Mouse (Mus musculus) limb, embryonic 13.5 days (tissue): ENCODE measurements around the gene Ubtf. TPM values are rescaled to one million over a fixed set of nuclear protein-coding genes. Genes with fewer than 3 reads are reported as not detected.

ENCODE experiments used
- ATAC-seq: fragments of 200-750 bp; cut with Nextera tagmentation; 2 replicates; pipeline ENCODE4 v1.8.0; 2017; ENCODE audit warnings: low read depth, moderate number of reproducible peaks, moderate TSS enrichment; ENCODE audit not compliant: low FRiP score
- H3K27ac ChIP-seq: fragments of 300-500 bp; sonication (generic); 2 replicates; pipeline ENCODE4 v1.5.1; 2015; ENCODE audit warnings: inconsistent platforms, mild to moderate bottlenecking, moderate library complexity
- H3K27me3 ChIP-seq: fragments of 300-500 bp; sonication (generic); 2 replicates; pipeline ENCODE4 v1.6.1; 2015; ENCODE audit warnings: mild to moderate bottlenecking, inconsistent platforms
- H3K36me3 ChIP-seq: fragments of 300-500 bp; sonication (generic); 2 replicates; pipeline ENCODE4 v1.6.1; 2015; ENCODE audit warnings: inconsistent platforms, mild to moderate bottlenecking, moderate library complexity
- H3K4me1 ChIP-seq: fragments of 300-500 bp; sonication (generic); 2 replicates; pipeline ENCODE4 v1.6.1; 2015; ENCODE audit warnings: inconsistent platforms
- H3K4me2 ChIP-seq: fragments of 300-500 bp; sonication (generic); replicated peaks from 2 replicates; pipeline ENCODE4 v1.6.1; 2015; ENCODE audit warnings: inconsistent platforms, mild to moderate bottlenecking, moderate library complexity
- H3K4me3 ChIP-seq: fragments of 300-500 bp; sonication (generic); 2 replicates; pipeline ENCODE4 v1.5.1; 2015; ENCODE audit warnings: moderate library complexity, mild to moderate bottlenecking, inconsistent platforms
- H3K9ac ChIP-seq: fragments of 300-500 bp; sonication (generic); 2 replicates; pipeline ENCODE4 v1.6.1; 2015; ENCODE audit warnings: mild to moderate bottlenecking, inconsistent platforms
- H3K9me3 ChIP-seq: fragments of 300-500 bp; sonication (generic); 2 replicates; pipeline ENCODE4 v1.6.1; 2016; ENCODE audit warnings: inconsistent platforms
- WGBS: fragments of 180-500 bp; shearing (Covaris S2); methylation state at CpG from one replicate; pipeline ENCODE4 v1.1.7; 2015; 5-methylcytosine and 5-hydroxymethylcytosine counted together
- polyA plus RNA-seq: library from polyadenylated mRNA; unstranded; fragments of >200 nt; fragmentation: Nextera tagmentation; extraction: Ambion mirVana; gene quantifications from 2 replicates; pipeline ENCODE4 v1.2.1, GENCODE M21; 2015

Ubtf gene
- polyA plus RNA-seq, 1 experiment from 2014 or later, result 85.9 TPM

- WGBS, result 6% methylated on average over 14 of the region's 14 CpGs
- H3K27me3 ChIP-seq, result no peaks in the 10 kb centered on the region
- H3K9me3 ChIP-seq, result no peaks in the 10 kb centered on the region
- peaks cover 44% of the 10 kb centered on the region for H3K36me3 ChIP-seq
- peak overlapping the region; percentile 100 for H3K9ac ChIP-seq
- ATAC-seq, result no peak
- H3K4me2 ChIP-seq, result peak overlapping the region; percentile 75
- H3K27ac ChIP-seq, result peak overlapping the region; percentile 99
- H3K4me1 ChIP-seq, result peaks cover 29% of the 10 kb centered on the region
- H3K4me3 ChIP-seq, result peak overlapping the region; percentile 100
Observed at GRCm38 (mm10) chr11:102315690-102316571, 3.6 kb downstream of the Ubtf start.

DNA sequence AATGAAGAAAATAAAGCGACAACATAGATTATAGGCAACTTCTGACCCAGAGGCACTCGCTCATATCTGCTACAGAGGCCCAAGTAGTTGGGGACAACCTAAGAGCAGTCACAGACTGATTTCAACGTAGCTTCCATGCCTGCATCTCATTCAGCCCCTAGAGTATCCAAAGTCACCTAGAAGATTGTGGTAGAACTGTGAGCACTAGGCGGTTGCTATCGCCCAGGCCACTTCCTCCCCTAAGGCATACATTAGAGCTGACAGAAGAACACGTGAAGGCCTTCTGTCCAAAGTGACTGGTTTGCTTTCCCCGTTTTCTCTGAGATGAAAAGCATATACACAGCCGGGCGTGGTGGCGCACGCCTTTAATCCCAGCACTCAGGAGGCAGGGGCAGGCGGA, 5.2 kb downstream of the Ubtf start:
- peaks cover 37% of the 10 kb centered on the region for H3K4me1 ChIP-seq
- 89% methylated on average over 12 of the region's 12 CpGs for WGBS

DNA sequence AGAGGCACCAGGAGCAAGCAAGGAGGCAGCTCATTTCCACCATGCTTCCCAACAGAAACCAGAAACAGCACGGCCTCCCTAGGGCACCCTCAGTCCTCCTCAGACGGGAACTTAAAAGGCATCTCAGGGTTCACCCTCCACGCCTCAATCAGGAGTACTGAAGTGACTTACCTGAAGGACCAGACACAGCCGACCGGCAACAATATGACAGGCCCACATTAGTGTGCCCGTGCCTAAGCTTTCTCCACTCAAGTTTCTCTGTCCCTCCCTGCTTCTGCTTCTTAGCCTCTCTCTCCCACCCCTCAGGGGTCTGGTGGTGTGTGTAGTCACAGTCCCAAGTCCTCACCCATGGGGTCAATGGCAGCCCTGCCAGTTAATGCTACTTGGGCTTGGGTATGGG, 7.0 kb downstream of the Ubtf start:
- no peak for ATAC-seq
- Histone ChIP-seq H3K36me3 (peaks cover 71% of the 10 kb centered on the region), H3K4me3 (no peak overlapping the region), H3K27me3 (no peaks in the 10 kb centered on the region), H3K4me1 (peaks cover 44% of the 10 kb centered on the region), H3K4me2 (no peak overlapping the region), H3K27ac (no peak overlapping the region), H3K9me3 (no peaks in the 10 kb centered on the region), H3K9ac (no peak overlapping the region)
- WGBS, result 81% methylated on average over 6 of the region's 6 CpGs

More for the DNA sequence above, 5.2 kb downstream of the Ubtf start:
- H3K36me3 ChIP-seq, result peaks cover 59% of the 10 kb centered on the region
- H3K4me2 ChIP-seq, result no peak overlapping the region
- H3K27ac ChIP-seq, result no peak overlapping the region
- no peaks in the 10 kb centered on the region for H3K27me3 ChIP-seq
- ATAC-seq, result no peak
- no peak overlapping the region for H3K9ac ChIP-seq
- no peak overlapping the region for H3K4me3 ChIP-seq
- no peaks in the 10 kb centered on the region for H3K9me3 ChIP-seq

DNA sequence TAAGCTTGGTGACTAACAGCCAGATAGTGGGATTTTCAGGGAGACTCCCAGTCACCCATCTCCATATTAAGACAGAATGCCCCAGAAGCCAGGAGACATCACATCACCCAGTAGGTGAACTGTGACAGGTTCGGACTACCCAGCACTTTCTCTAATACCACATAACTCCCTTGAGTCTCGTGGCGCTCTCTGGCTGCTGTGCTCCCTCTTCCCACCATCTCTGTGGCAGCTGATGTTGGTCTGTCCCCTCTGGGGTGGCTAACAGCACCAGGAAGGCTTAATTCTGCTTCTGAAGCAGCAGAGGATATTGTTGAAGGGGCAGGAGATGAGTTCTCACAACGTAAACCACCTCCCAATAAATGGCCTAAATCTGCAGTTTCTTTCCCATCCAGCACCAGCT, 7.6 kb downstream of the Ubtf start:
- Histone ChIP-seq H3K36me3 (peaks cover 77% of the 10 kb centered on the region), H3K4me2 (no peak overlapping the region), H3K27ac (no peak overlapping the region), H3K4me1 (peaks cover 44% of the 10 kb centered on the region), H3K4me3 (no peak overlapping the region), H3K27me3 (no peaks in the 10 kb centered on the region), H3K9me3 (no peaks in the 10 kb centered on the region), H3K9ac (no peak overlapping the region)
- ATAC-seq, result no peak
- WGBS, result 83% methylated on average over 4 of the region's 4 CpGs

GRCm38 (mm10) chr11:102310768-102311695, 8.5 kb downstream of the Ubtf start:
- H3K36me3 ChIP-seq, result peaks cover 87% of the 10 kb centered on the region
- peaks cover 40% of the 10 kb centered on the region for H3K4me1 ChIP-seq
- ATAC-seq, result no peak
- H3K9me3 ChIP-seq, result no peaks in the 10 kb centered on the region
- H3K27me3 ChIP-seq, result no peaks in the 10 kb centered on the region
- H3K4me3 ChIP-seq, result no peak overlapping the region
- peak overlapping the region; percentile 35; the same call in 1 of the 2 replicates for H3K9ac ChIP-seq
- WGBS, result 44% methylated on average over 38 of the region's 38 CpGs
- H3K4me2 ChIP-seq, result no peak overlapping the region; the same call in 1 of the 2 replicates
- no peak overlapping the region for H3K27ac ChIP-seq

DNA sequence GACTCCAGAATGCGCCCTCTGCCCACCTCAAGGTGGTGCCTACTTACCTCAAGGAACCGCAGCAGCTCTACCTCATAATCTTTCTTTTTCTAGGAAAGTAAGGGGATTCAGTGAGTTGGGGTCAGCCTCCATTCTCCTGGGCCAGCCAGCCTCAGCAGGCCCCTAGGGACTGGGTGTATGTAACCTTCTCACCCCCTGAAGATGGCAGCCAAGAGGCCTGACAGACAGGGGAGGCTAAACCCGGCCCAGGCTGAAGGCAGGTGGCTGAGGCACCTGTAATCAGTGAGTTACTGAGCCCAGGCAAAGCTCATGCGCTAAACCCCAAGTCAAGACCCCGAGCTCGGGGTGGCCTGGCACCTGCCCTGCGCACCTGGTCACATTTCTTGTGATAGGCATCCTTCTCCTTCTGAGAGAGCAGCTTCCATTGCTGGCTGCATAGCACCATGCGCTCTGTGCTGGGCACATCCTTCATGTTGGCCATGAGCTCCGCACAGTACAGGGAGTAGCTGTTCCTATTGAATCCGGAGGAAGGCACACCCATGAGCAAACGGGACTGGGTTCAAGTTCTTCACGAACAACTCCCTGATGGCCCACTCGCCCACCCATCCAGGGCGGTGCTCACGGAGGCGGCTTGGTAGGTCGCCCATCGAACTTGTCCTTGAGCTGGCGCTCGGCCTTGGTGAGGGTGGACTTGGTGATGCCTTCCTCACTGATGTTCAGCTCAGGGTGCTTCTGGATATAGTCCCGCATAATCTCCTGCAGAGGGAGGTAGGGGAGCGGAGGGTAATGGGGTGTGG, 9.5 kb downstream of the Ubtf start:
- peak overlapping the region; percentile 42 for H3K4me3 ChIP-seq
- H3K27me3 ChIP-seq, result no peaks in the 10 kb centered on the region
- peak overlapping the region; percentile 71 for H3K4me2 ChIP-seq
- peaks cover 84% of the 10 kb centered on the region for H3K36me3 ChIP-seq
- ATAC-seq, result no peak
- H3K27ac ChIP-seq, result 0 out of 2 replicates have a peak overlapping the region, but pooled peaks have one; percentile 53
- H3K9ac ChIP-seq, result peak overlapping the region; percentile 59; the same call in 1 of the 2 replicates
- 85% methylated on average over 22 of the region's 22 CpGs for WGBS
- H3K9me3 ChIP-seq, result no peaks in the 10 kb centered on the region
- peaks cover 30% of the 10 kb centered on the region for H3K4me1 ChIP-seq

DNA sequence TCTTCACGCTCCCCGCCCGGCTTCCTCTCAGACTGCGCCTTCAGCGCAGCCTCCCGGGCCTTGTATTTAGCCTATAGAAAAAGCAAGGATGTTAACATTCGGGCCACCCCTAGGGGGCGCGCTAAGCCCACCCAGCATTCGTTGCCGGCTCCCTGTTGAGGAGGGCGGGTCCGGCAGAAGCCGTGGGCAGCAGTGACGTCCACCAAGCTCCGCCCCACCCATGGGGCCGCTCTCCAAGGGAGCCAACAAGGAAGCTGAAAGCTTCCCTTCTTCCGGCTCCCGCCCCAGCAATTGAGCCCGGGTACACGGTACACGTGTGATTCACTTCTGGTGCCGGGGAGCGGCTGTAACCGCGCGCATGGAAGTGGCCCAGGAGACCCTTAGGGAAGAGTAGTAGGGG, 10.6 kb downstream of the Ubtf start:
- H3K9ac ChIP-seq, result peak overlapping the region; percentile 59
- peak overlapping the region; percentile 71 for H3K4me2 ChIP-seq
- H3K36me3 ChIP-seq, result peaks cover 74% of the 10 kb centered on the region
- H3K27me3 ChIP-seq, result no peaks in the 10 kb centered on the region
- no peaks in the 10 kb centered on the region for H3K9me3 ChIP-seq
- peak overlapping the region; percentile 42 for H3K4me3 ChIP-seq
- peaks cover 27% of the 10 kb centered on the region for H3K4me1 ChIP-seq
- WGBS, result 2% methylated on average over 27 of the region's 27 CpGs
- ATAC-seq, result peak; percentile 90
- H3K27ac ChIP-seq, result peak overlapping the region; percentile 53

- H3K4me2 ChIP-seq, result no peak overlapping the region
- H3K4me1 ChIP-seq, result peaks cover 27% of the 10 kb centered on the region
- ATAC-seq, result no peak
- H3K9ac ChIP-seq, result no peak overlapping the region
- no peaks in the 10 kb centered on the region for H3K27me3 ChIP-seq
- H3K9me3 ChIP-seq, result no peaks in the 10 kb centered on the region
- no peak overlapping the region for H3K27ac ChIP-seq
- WGBS, result 84% methylated on average over 9 of the region's 9 CpGs
- H3K36me3 ChIP-seq, result peaks cover 65% of the 10 kb centered on the region
- no peak overlapping the region for H3K4me3 ChIP-seq
Observed at GRCm38 (mm10) chr11:102308104-102308503, 11.4 kb downstream of the Ubtf start.

DNA sequence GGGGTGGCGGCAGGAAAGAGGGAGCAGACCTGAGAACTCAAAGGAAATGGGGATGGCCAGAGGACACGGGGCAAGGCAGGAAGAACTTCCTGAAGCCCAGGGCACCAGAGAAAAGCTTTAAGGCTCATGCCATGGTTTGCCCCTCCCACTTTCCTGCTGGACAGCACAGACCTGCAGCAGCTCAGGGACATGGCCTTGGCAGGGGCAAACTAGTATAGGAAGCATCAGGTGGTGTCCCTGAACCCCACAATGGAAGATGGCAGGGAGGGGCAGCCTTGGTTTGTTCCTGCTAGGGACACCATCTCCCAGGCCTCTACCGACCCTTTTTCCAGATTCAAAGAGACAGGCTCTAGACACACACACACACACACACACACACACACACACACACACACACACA, 14.2 kb downstream of the Ubtf start:
- Histone ChIP-seq H3K27me3 (no peaks in the 10 kb centered on the region), H3K9me3 (no peaks in the 10 kb centered on the region), H3K4me1 (peaks cover 17% of the 10 kb centered on the region), H3K4me3 (no peak overlapping the region), H3K9ac (no peak overlapping the region), H3K27ac (no peak overlapping the region), H3K36me3 (peaks cover 41% of the 10 kb centered on the region), H3K4me2 (no peak overlapping the region)
- no peak for ATAC-seq
- 61% methylated on average over 3 of the region's 3 CpGs for WGBS

DNA sequence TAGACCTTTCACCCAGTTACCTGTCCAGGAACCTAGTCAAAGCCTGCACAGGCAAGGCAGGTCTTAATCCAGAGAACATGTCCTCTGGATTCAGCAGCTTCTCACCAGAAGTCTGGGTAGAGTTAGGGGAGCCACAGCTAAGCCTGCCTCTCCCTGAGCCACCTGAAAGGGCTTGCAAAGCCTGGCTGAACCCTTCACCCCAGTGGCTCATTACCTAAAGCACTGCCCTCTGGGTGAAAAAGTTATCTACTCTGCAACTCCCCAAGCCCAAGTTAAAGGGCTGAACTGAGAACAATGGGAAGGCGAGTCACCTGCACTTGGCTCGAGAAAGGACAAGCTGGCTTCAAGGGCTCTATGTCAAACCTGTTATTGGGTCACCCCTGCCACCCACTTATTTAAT, 15.4 kb downstream of the Ubtf start:
- H3K27me3 ChIP-seq, result no peaks in the 10 kb centered on the region
- no peak overlapping the region for H3K9ac ChIP-seq
- H3K4me3 ChIP-seq, result no peak overlapping the region
- 60% methylated on average over 2 of the region's 2 CpGs for WGBS
- H3K36me3 ChIP-seq, result peaks cover 32% of the 10 kb centered on the region
- ATAC-seq, result no peak
- H3K9me3 ChIP-seq, result no peaks in the 10 kb centered on the region
- H3K27ac ChIP-seq, result no peak overlapping the region
- peaks cover 5% of the 10 kb centered on the region for H3K4me1 ChIP-seq
- H3K4me2 ChIP-seq, result no peak overlapping the region

DNA sequence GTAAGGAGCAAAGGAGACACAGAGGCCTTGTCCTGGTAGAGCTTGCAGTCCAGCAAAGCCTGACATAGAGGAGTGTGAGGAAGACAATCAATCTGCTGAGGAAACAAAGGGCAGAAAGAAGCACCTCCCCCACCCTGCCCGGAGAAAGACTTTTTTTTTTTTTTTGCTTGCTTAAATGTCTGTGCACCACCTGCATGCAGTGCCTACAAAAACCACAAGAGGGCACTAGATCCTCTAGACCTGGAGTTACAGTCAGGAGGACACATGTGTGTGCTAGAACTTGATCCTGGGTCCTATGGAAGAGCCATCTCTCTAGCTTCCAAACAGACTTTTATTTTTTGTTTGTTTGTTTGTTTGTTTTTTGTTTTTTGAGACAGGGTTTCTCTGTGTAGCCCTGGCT, 19.7 kb downstream of the Ubtf start:
- Histone ChIP-seq H3K9ac (no peak overlapping the region), H3K36me3 (no peaks in the 10 kb centered on the region), H3K4me1 (peaks cover 15% of the 10 kb centered on the region), H3K4me2 (no peak overlapping the region), H3K27ac (no peak overlapping the region), H3K9me3 (no peaks in the 10 kb centered on the region), H3K27me3 (no peaks in the 10 kb centered on the region), H3K4me3 (no peak overlapping the region)
- WGBS, result 33% methylated on average over 1 of the region's 1 CpGs
- ATAC-seq, result no peak
